Mouse (Mus musculus): ENCODE results near the gene Nop9.

Gene Nop9

DNA sequence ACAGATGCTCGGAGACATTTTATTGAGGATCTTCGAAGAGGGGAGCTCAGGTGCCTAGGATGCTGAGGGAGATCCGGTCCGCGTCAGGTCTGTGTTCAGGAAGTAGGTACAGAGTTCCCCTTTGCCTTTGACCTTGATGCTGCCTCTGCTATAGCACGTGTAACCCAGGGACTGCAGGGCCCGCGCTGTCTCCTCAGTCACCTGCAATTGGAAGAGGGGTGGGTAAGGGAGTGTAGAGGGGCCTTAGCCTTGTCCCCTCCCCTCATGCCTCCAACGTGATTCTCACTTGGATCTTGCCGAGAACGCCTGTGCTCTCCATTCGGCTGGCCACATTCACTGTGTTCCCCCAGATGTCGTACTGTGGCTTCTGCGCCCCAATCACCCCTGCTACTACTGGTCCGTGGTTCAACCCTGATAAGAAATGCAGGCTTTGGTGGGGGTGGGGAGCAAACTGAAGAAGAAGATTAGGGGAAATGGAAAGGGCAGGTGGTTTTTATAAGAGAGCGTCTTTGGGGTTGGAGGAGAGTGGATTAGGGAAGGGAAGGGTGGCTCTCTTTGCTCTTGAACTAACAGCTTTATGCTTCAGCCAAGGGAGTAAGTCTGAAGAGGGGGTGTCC lies 23.7 kb downstream of the Nop9 start:
- DNase-seq (ENCODE audit: low read depth, low spot score), result no peak

DNA sequence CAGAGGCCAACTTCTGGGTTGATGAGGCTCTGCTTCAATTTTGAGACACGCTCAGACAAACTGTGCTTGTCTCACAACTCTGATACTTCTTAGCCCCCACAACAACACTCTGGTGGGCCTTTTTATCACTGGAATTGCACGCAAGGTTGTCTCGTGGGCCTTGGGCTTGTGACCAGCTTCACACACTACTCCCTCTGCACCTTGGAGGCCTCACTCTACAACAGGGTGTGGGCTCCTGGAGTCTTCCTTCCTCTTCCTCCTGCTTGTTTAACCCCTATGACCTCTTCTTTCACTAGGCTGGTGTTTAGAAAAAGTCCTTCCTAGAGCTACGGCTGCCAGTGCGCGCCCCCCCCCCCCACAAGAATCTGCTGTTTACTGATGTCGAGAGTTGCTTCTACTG lies 31.2 kb downstream of the Nop9 start:
- no peak for DNase-seq (ENCODE audit: low read depth, low spot score)

DNA sequence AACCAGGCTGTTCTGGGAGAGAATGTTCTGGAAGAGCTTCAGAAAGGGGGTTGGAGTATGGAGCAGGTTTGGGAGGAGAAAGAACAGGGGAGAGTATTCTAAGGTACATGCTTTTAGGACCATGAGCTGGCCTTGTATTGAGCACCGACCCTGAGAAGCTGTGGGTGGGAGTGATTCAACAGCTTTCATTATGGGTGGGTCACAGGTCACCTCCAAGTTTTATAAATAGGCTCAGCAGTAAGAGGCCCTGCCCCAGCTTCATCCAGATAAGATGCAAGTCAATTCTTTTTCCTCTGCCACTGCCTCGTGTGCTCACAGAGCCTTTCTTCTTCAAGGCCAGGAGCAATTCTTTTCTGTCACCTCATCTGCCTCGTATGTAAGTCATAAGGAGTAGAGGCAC lies 31.7 kb downstream of the Nop9 start:
- no peak for DNase-seq (ENCODE audit: low read depth, low spot score)

DNA sequence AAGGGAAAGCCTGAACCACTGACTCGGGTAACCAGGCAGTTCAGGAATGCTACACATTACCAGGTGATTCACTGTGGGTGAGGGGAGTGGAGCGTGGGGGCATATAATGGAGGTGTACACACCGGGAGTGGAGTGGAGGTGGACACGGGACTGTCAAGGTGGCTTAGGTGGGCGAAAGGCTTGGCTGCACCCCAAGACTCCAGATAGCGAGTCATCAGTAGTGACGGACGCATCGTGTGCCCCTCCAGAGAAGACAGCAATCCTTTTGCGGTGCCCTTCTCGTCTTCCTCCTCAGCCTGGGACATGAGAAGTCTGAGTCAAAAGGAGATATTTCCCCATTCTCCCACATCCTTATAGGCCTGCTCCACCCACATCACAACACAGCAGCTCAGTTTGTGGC lies 32.3 kb downstream of the Nop9 start:
- no peak for DNase-seq (ENCODE audit: low read depth, low spot score)

DNA sequence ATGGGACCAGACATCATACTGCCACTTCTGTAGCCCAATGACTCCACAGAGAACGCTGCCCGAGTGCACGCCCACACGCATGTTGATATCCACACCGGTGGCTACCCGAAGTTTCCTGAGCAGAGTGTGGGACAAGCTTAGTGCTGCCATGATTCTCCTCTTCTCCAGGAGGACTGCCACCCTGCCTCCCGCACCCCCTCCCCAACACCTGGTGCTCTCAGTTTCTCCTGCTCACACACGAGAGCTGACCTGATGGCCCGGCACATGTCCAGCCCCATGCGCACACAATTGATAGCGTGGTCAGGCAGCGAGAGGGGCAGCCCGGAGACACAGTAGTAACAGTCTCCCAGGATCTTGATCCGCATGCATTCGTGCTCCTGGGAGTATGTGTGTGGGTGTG lies 33.2 kb downstream of the Nop9 start:
- DNase-seq (ENCODE audit: low read depth, low spot score), result no peak

DNA sequence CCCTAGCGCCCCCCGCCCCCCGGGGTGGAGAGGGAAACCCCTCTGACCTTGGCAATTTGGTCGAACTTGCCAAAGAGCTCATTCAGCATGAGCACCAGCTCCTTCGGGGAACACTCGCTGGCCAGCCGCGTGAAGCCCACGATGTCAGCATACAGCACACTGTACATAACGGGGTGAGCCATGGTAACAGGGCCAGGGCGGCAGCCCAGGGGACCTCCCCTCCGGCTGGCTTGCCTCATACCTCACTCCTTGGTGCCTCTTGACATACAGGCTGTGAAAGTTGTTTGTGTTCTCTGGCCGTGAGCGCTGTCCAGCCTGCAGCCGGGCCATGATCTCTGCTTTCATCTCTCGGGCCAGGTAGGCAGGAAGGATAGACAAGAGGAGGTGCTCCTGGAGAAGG lies 34.2 kb downstream of the Nop9 start:
- DNase-seq (ENCODE audit: low read depth, low spot score), result no peak

DNA sequence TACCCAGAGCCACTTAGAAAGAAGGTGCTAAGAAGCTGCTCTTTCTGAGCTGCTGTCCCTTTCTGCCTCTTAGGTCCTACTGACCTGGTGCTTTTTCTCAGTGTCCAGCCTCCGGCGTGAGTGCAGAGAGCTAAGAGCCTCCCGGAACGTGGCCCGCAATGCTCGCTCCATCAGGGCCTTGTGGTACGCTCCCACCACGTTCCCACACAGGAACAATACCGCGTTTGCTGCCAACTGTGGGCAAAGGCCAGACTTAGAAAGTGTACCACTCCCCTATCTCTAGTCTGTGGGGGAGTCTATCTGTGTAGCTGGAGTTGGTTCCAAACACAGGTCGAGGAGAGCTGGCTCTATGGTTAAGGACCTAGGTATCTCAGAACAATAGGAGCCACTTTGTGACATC lies 35.2 kb downstream of the Nop9 start:
- DNase-seq (ENCODE audit: low read depth, low spot score), result no peak

DNA sequence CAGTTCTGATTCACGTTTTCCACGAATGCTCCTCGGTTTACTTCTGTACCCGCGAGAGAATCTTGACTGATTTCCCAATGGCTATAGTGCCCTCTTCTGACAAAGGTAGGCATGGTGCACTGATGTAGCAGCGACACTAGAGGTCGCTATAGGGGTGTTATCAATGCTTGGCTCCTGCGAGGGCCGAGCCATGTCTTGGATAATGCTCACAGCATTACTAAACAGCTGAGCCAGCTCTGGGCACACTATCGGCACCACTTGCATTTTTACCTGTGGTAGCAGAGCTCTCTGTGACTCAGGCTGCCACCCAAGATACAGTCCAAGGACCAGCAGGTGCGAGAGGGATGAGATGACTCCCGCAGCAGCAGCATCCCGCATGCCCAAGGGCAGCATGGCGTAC lies 35.8 kb downstream of the Nop9 start:
- DNase-seq (ENCODE audit: low read depth, low spot score), result peak; percentile 82

DNA sequence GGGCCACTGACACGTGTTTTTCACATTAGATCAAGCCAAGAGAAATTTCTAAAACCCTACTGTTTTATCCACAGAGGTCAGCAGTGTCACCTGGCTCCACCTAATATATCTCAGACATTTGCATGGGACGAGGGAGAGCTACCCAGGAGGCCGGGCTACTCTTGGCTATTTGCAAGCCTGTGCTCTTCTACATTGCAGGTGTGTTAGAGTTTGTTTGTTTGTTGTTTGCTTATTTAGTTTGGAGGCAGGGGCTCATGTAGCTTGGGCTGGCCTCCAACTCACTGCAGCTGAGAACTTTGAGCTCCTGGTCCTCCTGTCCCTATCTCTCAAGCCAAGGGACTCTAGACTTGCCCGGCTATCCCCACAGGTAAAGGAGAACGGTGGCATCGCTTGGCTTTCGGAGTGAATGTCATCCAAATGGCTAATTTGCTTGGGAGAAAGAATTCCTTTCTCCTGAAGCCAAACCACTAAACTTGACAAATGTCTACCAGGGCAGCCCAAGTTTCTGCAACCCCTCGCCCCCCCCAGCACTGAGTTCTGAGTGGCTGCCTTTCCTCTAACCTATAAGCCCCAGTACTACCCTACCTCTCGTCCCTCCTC lies 37.0 kb downstream of the Nop9 start:
- no peak for DNase-seq (ENCODE audit: low read depth, low spot score)

DNA sequence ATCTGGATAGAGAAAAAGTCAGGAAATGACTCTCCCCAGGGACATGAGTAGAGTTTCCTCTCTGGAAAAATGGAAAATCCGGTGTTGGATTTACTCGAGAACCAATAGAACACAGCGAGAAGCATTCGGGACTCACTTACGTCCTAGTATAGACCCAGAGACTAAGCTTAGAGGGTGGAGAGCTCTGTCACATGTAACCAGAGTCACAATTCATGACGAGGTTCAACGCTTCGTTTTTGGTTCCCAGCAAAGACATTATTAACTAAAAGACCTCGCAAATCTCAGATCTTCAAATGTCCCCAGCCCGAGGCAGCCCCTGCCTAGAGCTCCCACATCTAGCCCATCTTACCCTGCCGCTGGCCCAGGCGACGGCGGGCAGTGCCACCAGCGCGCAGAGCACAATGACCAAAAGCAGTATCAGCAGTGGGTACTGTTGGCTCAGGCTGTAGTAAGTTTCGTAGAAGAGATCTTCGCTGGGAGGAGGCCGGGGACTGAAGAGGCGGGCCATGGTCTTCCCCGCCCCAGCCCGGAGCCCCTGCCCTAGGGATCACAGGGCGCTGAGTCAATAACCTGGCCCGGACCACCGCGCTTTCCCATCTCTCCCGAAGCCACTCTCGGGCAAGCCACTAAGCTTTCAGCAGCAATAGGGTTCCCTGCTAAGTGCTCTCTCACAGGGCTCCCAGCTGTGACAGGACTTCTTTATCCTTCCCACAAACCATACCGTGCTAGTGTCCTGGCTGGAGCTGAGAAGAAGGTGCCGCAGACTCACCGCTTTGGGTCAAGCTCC lies 37.9 kb downstream of the Nop9 start:
- peak; percentile 24 for DNase-seq (ENCODE audit: low read depth, low spot score)

DNA sequence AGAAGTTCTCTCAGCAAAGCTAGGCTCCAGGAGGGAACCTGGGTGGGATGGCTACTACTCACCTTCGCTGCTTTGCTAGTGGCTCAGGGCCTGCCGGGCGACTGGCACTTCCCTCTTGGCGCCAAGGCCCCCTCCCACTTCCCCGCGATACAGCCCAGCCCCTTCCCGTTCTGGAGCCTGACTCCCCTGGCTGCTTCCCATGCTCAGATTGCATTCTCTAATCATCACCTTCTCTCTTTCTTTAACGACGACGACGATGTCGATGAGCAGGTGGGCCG lies 38.4 kb downstream of the Nop9 start, which contains the start of gene Adcy4:
Gene Adcy4, minus strand, starts transcription at position 138 of the 278 bp plus-strand sequence.
- no peak for DNase-seq (ENCODE audit: low read depth, low spot score)

DNA sequence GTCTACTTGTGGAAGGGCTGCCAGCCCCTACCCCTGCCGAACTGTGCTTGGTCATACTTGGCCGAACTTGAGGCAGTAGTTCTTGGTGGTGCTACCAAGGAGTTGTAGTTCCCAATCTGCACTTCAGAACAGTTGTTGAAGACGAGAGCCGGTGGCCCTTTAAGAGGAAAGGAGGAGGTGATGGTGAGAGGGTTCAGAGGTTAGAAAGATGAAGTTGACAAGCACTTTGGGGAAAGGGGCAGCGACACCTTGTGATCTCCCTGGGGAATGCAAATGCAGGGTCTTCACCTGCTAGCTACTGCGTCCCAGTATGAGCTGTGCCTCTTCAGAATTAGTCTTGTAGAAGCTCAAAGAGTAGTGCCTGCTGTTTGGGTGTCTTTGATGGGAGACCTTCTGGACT lies 39.7 kb downstream of the Nop9 start:
- DNase-seq (ENCODE audit: low read depth, low spot score), result peak; percentile 64

DNA sequence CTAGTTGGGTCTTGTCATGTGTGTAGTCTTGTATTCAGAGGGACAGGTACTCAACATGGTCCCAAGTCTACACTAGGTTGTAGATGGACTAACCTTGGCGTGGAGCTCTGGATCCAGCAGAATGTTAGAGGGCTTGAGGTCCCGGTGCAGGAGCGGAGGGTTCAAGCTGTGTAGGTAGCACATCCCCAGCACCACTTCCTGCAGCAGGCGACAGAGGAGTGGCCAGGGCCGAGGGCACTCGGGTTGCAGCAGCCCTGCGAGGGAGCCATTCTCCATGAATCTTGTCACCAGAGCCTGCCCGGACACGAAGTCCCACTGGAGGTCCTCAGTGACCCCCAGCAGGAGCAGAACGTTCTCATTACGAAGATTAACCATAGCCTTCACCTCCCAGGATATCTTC lies 42.2 kb downstream of the Nop9 start:
- DNase-seq (ENCODE audit: low read depth, low spot score), result no peak

DNA sequence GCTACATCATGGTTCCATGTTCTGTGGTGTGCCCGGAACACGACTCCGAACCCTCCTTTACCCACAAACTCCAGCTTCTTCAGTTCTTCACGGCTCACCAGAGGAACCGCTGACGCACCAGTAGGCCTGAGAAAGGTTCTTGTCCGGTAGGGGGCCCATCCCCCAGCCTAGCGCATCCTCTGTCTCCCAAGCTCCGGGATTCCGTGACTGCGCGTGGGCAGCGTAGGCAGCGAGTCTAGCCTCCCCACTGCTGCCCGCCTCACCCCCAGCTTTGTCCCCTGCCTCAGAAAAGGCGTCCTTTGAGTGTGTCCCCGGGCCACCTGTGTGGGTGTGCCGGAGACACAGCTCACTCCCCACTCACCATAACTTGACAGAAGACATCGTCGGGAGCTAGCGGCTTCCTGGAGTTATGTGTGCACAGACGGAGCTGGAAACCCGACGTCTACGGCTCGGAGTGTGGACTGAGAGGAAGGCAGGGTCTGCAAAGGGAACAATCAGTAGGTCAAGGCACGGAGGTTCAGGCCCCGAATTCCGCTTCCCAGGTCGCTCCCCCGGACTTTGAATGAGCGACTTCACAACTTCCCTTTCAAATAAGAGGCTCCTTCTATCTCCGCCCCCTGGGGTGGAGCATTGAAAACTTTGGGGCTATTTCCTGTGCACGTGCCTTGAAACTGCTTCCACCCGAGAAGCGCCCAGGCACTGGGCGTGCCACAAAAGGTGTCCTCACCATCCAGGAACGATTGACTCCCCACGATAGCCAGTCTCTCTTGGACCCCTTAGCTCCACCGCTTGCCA lies 43.0 kb downstream of the Nop9 start, which contains the start of gene Ripk3:
Gene Ripk3, minus strand, starts transcription at position 610 of the 795 bp plus-strand sequence.
- DNase-seq (ENCODE audit: low read depth, low spot score), result peak; percentile 83

DNA sequence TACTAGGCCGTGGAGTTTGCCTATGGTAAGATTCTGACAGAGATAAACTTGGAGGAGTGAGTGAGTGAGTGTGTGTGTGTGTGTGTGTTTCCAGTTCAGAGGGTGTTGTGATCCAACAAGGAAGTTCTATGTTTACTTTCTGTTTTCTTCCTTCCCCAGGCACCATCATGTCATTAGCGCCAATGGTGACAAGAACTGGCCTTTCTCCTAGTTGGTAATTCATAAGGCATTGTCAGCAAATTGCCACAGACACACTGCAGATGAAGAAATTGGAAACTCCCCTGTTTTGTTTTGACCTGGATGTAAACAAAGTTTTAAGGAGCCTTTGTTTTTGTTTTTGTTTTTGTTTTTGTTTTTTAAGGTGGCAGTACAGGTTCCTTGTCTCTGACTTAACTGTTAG lies 48.0 kb downstream of the Nop9 start:
- no peak for DNase-seq (ENCODE audit: low read depth, low spot score)

DNA sequence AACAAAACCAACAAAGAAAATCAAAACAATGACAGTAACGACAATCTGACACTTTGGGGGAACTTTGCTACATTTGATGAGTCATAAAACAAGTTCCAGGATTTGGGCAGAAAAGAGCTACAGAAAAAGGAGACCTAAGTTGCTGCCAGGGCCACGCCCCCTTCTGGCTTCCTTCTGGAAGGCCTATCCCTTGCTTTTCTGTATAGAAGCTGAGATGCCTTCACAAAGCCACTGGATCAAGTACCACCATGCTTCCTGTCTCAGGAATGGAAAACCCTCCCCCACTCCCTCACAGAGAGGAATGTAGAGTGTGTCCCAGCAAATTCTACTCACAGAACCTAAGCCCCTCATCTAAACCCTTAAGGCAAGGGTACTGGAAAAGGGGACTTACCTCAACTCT lies 48.5 kb downstream of the Nop9 start:
- no peak for DNase-seq (ENCODE audit: low read depth, low spot score)

DNA sequence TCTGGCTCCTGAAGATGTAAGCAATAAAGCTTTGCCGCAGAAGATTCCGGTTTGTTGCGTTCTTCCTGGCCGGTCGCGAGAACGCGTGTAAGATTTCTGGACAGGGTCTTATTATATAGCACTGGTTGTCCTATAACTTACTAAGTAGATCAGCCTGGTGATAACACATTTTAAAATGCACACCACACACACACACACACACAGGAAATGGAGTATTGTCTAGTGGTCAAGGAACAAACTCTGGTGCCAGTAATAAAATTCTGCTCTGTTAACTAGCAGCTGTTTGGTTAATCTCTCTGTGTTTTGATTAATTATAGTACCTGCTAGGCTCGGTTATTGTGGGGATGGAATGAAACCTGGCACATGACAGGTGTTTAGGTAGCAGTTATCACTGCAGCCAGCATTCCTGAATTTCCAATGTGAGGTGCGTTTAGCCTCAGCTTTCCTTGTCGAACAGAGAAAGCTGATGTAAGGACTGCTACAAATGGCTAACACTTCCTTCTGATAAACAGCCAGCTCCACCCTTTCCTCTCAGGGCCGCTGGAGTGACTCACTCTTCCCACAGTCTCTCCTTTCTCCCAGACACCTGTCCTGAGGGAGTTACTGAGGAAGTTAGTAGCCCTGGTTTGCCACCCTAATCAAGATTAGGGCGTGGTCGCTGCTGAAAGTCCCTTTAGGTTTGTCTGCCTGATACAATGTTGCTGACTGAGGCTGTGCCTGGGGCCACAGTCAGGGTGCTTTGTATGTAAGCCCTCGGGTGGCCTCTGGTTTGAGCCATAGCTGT lies 50.1 kb downstream of the Nop9 start:
- DNase-seq (ENCODE audit: low read depth, low spot score), result no peak
